Mouse (Mus musculus): ENCODE data around the gene Ube2c. TPM values are rescaled to one million over a fixed set of nuclear protein-coding genes. Genes with fewer than 3 reads are reported as not detected.

The Ube2c gene
- polyA plus RNA-seq, 1 experiment: 97.2 TPM

- H3K4me3 ChIP-seq (ENCODE audit: extremely low read depth, insufficient read depth, insufficient read length): peak overlapping the region; percentile 62; the same call in 1 of the 2 replicates
- TF ChIP-seq CTCF (IDR thresholded peaks at IDR 0.05; ENCODE audit: extremely low read depth, insufficient read depth, insufficient read length, insufficient replicate concordance): no peak
- no peak for TF ChIP-seq POLR2A (IDR thresholded peaks at IDR 0.05; ENCODE audit: low read depth, low read length)
- DNase-seq (ENCODE audit: low read depth in 1 of 2, low spot score in 2 of 2): no peak
- no peaks in the 10 kb centered on the region for H3K27me3 ChIP-seq (ENCODE audit: control insufficient read depth, insufficient read depth, low read length)
- H3K27ac ChIP-seq (ENCODE audit: insufficient read depth, low read length): no peak overlapping the region
- peaks cover 7% of the 10 kb centered on the region for H3K36me3 ChIP-seq (ENCODE audit: control insufficient read depth, insufficient read depth, low read length)
- WGBS: 3% methylated on average over 15 of the region's 15 CpGs
- no peaks in the 10 kb centered on the region; the same call in 1 of the 2 replicates for H3K4me1 ChIP-seq (ENCODE audit: control insufficient read depth, insufficient read depth, insufficient read length)
Measured at GRCm38 (mm10) chr2:164770279-164770678, 581 bp downstream of the Ube2c start.

GRCm38 (mm10) chr2:164771123-164771522, 1.4 kb downstream of the Ube2c start:
- no peaks in the 10 kb centered on the region for H3K27me3 ChIP-seq (ENCODE audit: control insufficient read depth, insufficient read depth, low read length)
- WGBS: 76% methylated on average over 8 of the region's 8 CpGs
- no peak for DNase-seq (ENCODE audit: low read depth in 1 of 2, low spot score in 2 of 2)
- no peaks in the 10 kb centered on the region; the same call in 1 of the 2 replicates for H3K4me1 ChIP-seq (ENCODE audit: control insufficient read depth, insufficient read depth, insufficient read length)
- no peak overlapping the region for H3K27ac ChIP-seq (ENCODE audit: insufficient read depth, low read length)
- 0 out of 2 replicates have a peak overlapping the region, but pooled peaks have one; percentile 4 for H3K4me3 ChIP-seq (ENCODE audit: extremely low read depth, insufficient read depth, insufficient read length)
- H3K36me3 ChIP-seq (ENCODE audit: control insufficient read depth, insufficient read depth, low read length): peaks cover 7% of the 10 kb centered on the region
- no peak for TF ChIP-seq POLR2A (IDR thresholded peaks at IDR 0.05; ENCODE audit: low read depth, low read length)
- no peak for TF ChIP-seq CTCF (IDR thresholded peaks at IDR 0.05; ENCODE audit: extremely low read depth, insufficient read depth, insufficient read length, insufficient replicate concordance)

- 85% methylated on average over 14 of the region's 14 CpGs for WGBS
- Histone ChIP-seq H3K4me3 (ENCODE audit: extremely low read depth, insufficient read depth, insufficient read length) (no peak overlapping the region), H3K36me3 (ENCODE audit: control insufficient read depth, insufficient read depth, low read length) (no peaks in the 10 kb centered on the region), H3K4me1 (ENCODE audit: control insufficient read depth, insufficient read depth, insufficient read length) (no peaks in the 10 kb centered on the region; the same call in 1 of the 2 replicates), H3K27ac (ENCODE audit: insufficient read depth, low read length) (0 out of 2 replicates have a peak overlapping the region, but pooled peaks have one; percentile 2), H3K27me3 (ENCODE audit: control insufficient read depth, insufficient read depth, low read length) (no peaks in the 10 kb centered on the region)
- TF ChIP-seq POLR2A (IDR thresholded peaks at IDR 0.05; ENCODE audit: low read depth, low read length) (no peak), CTCF (IDR thresholded peaks at IDR 0.05; ENCODE audit: extremely low read depth, insufficient read depth, insufficient read length, insufficient replicate concordance) (no peak)
- DNase-seq (ENCODE audit: low read depth in 1 of 2, low spot score in 2 of 2): no peak
Measured at GRCm38 (mm10) chr2:164773229-164773988, 3.7 kb downstream of the Ube2c start.

- no peak for DNase-seq (ENCODE audit: low read depth in 1 of 2, low spot score in 2 of 2)
- no peaks in the 10 kb centered on the region; the same call in 1 of the 2 replicates for H3K4me1 ChIP-seq (ENCODE audit: control insufficient read depth, insufficient read depth, insufficient read length)
- no peak overlapping the region for H3K27ac ChIP-seq (ENCODE audit: insufficient read depth, low read length)
- no peaks in the 10 kb centered on the region for H3K27me3 ChIP-seq (ENCODE audit: control insufficient read depth, insufficient read depth, low read length)
- TF ChIP-seq POLR2A (IDR thresholded peaks at IDR 0.05; ENCODE audit: low read depth, low read length) (no peak), CTCF (IDR thresholded peaks at IDR 0.05; ENCODE audit: extremely low read depth, insufficient read depth, insufficient read length, insufficient replicate concordance) (no peak)
- no peaks in the 10 kb centered on the region for H3K36me3 ChIP-seq (ENCODE audit: control insufficient read depth, insufficient read depth, low read length)
- H3K4me3 ChIP-seq (ENCODE audit: extremely low read depth, insufficient read depth, insufficient read length): no peak overlapping the region
- 72% methylated on average over 5 of the region's 5 CpGs for WGBS
Measured at GRCm38 (mm10) chr2:164773989-164774364, 4.3 kb downstream of the Ube2c start.

DNA sequence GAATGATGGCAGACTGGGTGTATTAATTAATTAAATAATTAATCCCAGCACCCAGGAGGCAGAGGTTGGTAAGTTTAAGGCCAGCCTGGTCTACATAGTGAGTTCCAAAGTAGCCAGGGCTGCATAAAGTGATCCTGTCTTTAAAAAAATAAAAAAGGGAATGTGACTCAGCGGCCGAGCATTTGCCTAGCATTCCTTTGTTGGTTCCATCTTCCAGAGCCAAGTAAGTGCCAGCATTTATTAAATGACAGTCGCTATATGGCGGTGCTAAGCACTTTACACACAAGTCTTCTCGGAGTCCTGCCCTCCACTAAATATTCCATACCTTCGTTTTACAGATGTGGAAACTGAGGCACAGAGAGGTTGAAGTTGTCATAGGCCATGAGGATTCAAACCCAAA, 6.4 kb downstream of the Ube2c start:
- TF ChIP-seq POLR2A (IDR thresholded peaks at IDR 0.05; ENCODE audit: low read depth, low read length) (no peak), CTCF (IDR thresholded peaks at IDR 0.05; ENCODE audit: extremely low read depth, insufficient read depth, insufficient read length, insufficient replicate concordance) (no peak)
- Histone ChIP-seq H3K36me3 (ENCODE audit: control insufficient read depth, insufficient read depth, low read length) (no peaks in the 10 kb centered on the region), H3K27me3 (ENCODE audit: control insufficient read depth, insufficient read depth, low read length) (no peaks in the 10 kb centered on the region), H3K27ac (ENCODE audit: insufficient read depth, low read length) (no peak overlapping the region), H3K4me1 (ENCODE audit: control insufficient read depth, insufficient read depth, insufficient read length) (no peaks in the 10 kb centered on the region), H3K4me3 (ENCODE audit: extremely low read depth, insufficient read depth, insufficient read length) (no peak overlapping the region)
- 92% methylated on average over 6 of the region's 6 CpGs for WGBS
- DNase-seq (ENCODE audit: low read depth in 1 of 2, low spot score in 2 of 2): no peak

- Histone ChIP-seq H3K4me3 (ENCODE audit: extremely low read depth, insufficient read depth, insufficient read length) (no peak overlapping the region), H3K27ac (ENCODE audit: insufficient read depth, low read length) (no peak overlapping the region), H3K4me1 (ENCODE audit: control insufficient read depth, insufficient read depth, insufficient read length) (no peaks in the 10 kb centered on the region), H3K36me3 (ENCODE audit: control insufficient read depth, insufficient read depth, low read length) (no peaks in the 10 kb centered on the region), H3K27me3 (ENCODE audit: control insufficient read depth, insufficient read depth, low read length) (no peaks in the 10 kb centered on the region)
- no peak for DNase-seq (ENCODE audit: low read depth in 1 of 2, low spot score in 2 of 2)
- 78% methylated on average over 17 of the region's 17 CpGs for WGBS
- TF ChIP-seq CTCF (IDR thresholded peaks at IDR 0.05; ENCODE audit: extremely low read depth, insufficient read depth, insufficient read length, insufficient replicate concordance) (no peak), POLR2A (IDR thresholded peaks at IDR 0.05; ENCODE audit: low read depth, low read length) (no peak)
Measured at GRCm38 (mm10) chr2:164776801-164777200, 7.1 kb downstream of the Ube2c start.

All from spleen, adult 2 months (tissue).